In the genomic region with DNA sequence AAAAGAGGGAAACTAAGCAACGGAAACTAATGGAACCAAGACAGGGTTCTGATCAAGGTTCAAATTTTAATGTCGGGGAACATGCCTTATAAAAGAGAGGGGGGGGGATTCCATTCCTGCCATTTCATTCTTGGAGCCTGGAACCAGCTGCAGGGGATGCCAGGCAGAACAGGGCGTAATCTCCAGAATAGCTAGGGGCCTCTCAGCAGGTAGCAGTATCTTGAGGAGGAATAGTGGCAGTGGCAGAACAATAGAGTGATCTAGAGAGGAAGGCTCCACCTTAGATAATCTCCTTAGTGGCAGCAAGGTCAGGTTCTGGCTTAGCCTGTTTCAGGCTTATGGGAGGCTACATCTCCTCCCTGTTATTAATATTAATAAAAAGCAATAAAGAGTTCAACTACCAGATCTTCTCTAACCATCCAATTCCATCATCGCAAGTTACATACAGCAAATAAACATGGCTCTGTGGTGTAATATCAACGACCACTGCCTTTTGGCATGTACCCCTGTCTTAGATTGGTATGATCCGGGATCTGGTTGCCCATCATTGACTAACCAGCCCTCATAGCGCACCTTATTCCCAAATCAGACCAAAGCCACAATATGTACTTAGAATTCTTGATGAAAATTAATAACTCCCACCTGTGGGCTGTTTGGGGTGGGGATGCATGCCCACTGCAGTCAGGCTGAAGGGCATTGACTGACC, we compare ENCODE assay signal across 38 mouse cellular contexts. TPM values are rescaled to one million over a fixed set of nuclear protein-coding genes. Genes with fewer than 3 reads are reported as not detected.
"Had no signal": no experiment of that assay in that cellular context is flagged by ENCODE, and none has a peak within 500 bp of the region (broad histone marks: within the 10 kb centered on the region; RNA-seq: fewer than 3 reads in every experiment).

No protein-coding gene starts in this region.

RNA-seq across cellular contexts. Expression of a gene that starts 24.3 kb away (rescaled TPM):
- total RNA-seq: left cerebral cortex, postnatal 14 days; left cerebral cortex, postnatal 25 days; left cerebral cortex, postnatal 36 days; left cerebral cortex, postnatal 4 days; liver, adult 2 months; megakaryocyte progenitor cell, adult 5-6 weeks; megakaryocyte, adult 5-6 weeks; megakaryocyte-erythroid progenitor cell, adult 5-6 weeks; midbrain, postnatal 0 days; monocyte, adult 5-6 weeks had no signal
- polyA plus RNA-seq: limb, embryonic 10.5 days; limb, embryonic 11.5 days; limb, embryonic 12.5 days; limb, embryonic 13.5 days; limb, embryonic 14.5 days; limb, embryonic 15.5 days; liver, adult 2 months; liver, embryonic 11.5 days; liver, embryonic 12.5 days; liver, embryonic 13.5 days; liver, embryonic 14.5 days; liver, embryonic 15.5 days; liver, embryonic 16.5 days; liver, postnatal 0 days; lung, adult 2 months; lung, embryonic 14.5 days; lung, embryonic 15.5 days; lung, embryonic 16.5 days; lung, postnatal 0 days; macrophage; midbrain, embryonic 10.5 days; midbrain, embryonic 11.5 days; midbrain, embryonic 12.5 days; midbrain, embryonic 13.5 days; midbrain, embryonic 14.5 days; midbrain, embryonic 15.5 days; midbrain, postnatal 0 days; neural tube, embryonic 11.5 days; neural tube, embryonic 12.5 days; neural tube, embryonic 13.5 days had no signal
